Mouse (Mus musculus) erythroblast, embryonic 14.5 days (primary cell): Measurements from ENCODE around the gene Tsen2.

Experiments used
- GATA1 ChIP-seq: IDR thresholded peaks from 2 replicates; pipeline ENCODE4 v1.6.1; 2012; ENCODE audit warnings: low read length, inconsistent platforms, mixed read lengths
- TAL1 ChIP-seq: IDR thresholded peaks from 3 replicates; pipeline ENCODE4 v1.6.1; 2012; ENCODE audit warnings: low read length, inconsistent platforms, mixed read lengths

DNA sequence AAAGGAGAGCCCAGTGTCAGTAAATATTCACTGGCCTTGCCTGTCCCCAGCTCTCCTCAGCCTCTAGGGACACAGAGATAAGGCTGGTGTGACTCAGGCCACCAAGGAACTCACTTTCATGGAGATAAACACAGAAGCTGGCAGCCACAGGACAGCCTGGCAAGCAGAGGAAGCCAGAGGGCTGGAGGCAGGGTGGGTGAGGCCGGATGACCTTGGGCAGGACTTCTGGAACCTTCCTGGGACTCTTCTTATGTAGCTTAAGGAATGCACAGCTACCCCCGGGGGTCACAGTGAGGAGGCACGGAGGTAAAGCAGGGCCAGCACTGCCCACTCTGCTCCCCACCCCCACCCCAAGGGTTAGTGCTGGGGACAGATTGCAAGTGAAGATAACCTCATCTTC lies 43.3 kb upstream of the Tsen2 start:
- TF ChIP-seq GATA1 (no peak), TAL1 (no peak)
